Mouse (Mus musculus) left cerebral cortex, postnatal 25 days (tissue): Measurements from ENCODE around the gene Gpr146. TPM values are rescaled to one million over a fixed set of nuclear protein-coding genes. Genes with fewer than 3 reads are reported as not detected.

ENCODE experiments used
- DNase-seq, 2 experiments: peaks; one replicate each; pipeline ENCODE4 v3.0.0; 2022; ENCODE audit warnings: low spot score in 2 of 2, mixed read lengths in 1 of 2
- intact Hi-C: fragments of 180-260 bp; cut with DNase I; formaldehyde crosslinking; loops from one replicate; pipeline ENCODE4 v1.15.1; 2025
- total RNA-seq, 2 experiments: library from RNA; stranded (reverse); gene quantifications; 2 replicates each; pipeline ENCODE4 v1.2.3; 2021

The Gpr146 gene
- total RNA-seq, 2 experiments from 2014 or later = 12.0 to 13.5 TPM

DNA sequence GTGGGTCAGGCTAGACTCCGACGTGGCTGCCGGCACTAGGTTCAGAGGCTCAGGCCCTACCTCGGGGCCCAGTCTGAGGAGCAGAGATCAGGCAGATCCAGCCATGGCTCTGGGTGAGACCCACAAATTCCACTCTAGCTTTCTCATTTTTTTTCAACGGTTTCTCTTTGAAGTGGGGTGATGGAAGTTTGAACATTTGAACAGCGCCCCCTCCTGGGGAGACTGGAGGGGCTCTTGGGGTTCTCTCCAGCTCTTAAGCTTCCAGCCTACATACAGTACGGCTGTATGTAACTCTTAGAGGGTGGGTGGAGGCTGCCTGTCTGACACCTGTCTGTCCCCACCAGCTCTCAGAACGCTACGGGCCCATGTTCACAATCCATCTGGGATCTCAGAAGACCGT is 24.0 kb upstream of the Gpr146 start:
- no peak for DNase-seq
- intact Hi-C loops = loop anchor here (10.0 kb wide), 1 partner anchor 311 kb away; no protein-coding TSS in a partner anchor

DNA sequence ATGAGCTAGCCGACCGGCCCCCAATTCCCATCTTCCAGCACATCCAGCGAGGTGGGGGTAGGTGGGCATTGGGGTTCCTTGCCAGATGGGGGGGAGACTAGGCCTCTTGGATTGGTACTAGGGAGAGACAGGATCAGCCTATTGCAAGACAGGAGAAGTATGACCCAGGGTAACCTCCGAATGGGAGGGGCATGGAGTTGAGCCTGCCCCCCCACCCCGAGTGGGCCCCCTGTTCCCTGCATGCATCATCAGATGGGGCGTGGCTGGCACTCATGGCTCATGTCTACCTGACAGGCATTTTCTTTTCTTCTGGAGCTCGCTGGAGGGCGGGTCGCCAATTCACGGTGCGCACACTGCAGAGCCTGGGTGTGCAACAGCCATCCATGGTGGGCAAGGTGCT is 23.6 kb upstream of the Gpr146 start:
- no peak for DNase-seq
- intact Hi-C loops = loop anchor here (2.0 to 10.0 kb wide), 2 partner anchors 23 to 311 kb away; no protein-coding TSS in a partner anchor

DNA sequence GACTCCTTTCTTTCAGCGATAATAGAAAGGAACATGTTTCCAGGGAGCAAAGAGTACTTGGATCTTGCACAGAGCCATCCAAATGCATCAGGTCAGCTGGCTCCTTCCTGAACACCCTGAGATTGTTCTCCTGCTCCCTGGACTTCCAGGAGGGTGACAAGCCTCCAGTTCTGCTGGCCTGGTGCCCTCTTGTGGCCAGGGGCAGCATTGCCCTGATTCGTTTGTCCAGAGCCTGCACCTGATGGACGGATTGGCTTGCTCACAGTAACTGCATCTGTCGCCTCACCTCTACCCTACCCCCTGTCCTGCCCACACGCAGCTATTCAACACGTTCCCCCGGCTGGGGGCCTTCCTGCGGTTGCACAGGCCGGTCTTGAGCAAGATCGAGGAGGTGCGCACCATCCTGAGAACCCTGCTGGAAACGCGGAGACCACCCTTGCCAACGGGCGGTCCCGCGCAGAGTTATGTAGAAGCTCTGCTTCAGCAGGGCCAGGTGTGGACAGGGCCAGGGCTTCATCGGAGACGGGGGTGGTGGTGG is 22.2 kb upstream of the Gpr146 start:
- peak; percentile 79 to 87 for DNase-seq
- intact Hi-C loops = loop anchor here (2.0 to 10.0 kb wide), 2 partner anchors 25 to 309 kb away; no protein-coding TSS in a partner anchor

DNA sequence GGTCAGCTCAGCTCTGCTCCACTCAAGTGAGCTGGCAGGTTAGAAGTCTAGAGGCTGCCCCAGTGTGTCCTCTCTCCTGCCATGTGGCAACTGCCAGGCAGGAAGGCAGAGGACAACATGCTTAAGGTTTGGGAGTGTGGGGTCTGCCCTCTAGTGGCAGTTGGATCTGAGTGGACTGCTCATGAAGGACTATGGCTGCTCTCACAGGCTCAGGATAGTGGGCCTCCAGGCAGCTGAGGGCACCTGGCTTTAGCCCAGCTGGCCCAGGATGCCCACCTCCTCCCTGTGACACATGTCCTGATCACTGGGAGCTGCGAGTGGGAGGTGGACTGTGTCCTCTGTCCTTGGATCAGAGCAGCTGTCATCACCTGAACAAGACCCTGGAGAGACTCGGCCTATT is 18.8 kb upstream of the Gpr146 start:
- DNase-seq = peak in 1 of 2 experiments; percentile 49
- intact Hi-C loops = loop anchor here (10.0 kb wide), 1 partner anchor 306 kb away; no protein-coding TSS in a partner anchor

GRCm38 (mm10) chr5:139359244-139359643 is 18.3 kb upstream of the Gpr146 start:
- intact Hi-C loops = loop anchor here (10.0 kb wide), 1 partner anchor 306 kb away; no protein-coding TSS in a partner anchor
- DNase-seq = no peak

- DNase-seq = no peak
- intact Hi-C loops = loop anchor here (1.0 to 2.0 kb wide), 2 partner anchors 34 to 105 kb away; no protein-coding TSS in a partner anchor
Measured at GRCm38 (mm10) chr5:139363858-139364257, 13.6 kb upstream of the Gpr146 start.

- intact Hi-C loops = loop anchor here (1.0 to 2.0 kb wide), 2 partner anchors 34 to 104 kb away; no protein-coding TSS in a partner anchor
- DNase-seq = peak; percentile 87 to 92
Measured at GRCm38 (mm10) chr5:139364260-139364910, 13.1 kb upstream of the Gpr146 start.

GRCm38 (mm10) chr5:139364911-139365571 is 12.5 kb upstream of the Gpr146 start:
- intact Hi-C loops = loop anchor here (1.0 to 2.0 kb wide), 2 partner anchors 33 to 104 kb away; no protein-coding TSS in a partner anchor
- DNase-seq = no peak

GRCm38 (mm10) chr5:139365827-139366226 is 11.7 kb upstream of the Gpr146 start:
- intact Hi-C loops = loop anchor here (2.0 kb wide), 1 partner anchor 103 kb away; no protein-coding TSS in a partner anchor
- DNase-seq = peak in 1 of 2 experiments; percentile 57

DNA sequence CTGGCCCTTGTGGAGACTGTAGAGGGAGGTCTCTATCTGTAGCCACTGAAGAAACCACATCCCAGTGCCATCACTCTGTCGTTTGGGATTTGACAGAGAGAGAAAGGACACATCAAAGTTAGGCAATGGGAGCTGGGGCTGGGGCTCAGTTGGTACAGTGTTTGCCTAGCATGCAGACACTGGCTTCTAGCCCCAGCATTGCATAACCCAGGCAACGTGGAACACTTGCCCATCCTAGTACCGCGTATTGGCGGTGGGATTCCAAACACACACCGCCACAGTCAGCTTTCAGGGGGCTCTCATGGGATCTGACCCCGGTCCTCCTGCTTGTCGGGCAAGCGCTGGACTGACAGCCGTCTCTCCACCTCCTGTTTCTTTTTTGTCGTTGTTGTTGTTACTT is 11.0 kb upstream of the Gpr146 start:
- intact Hi-C loops = no loop called here
- DNase-seq = no peak

DNA sequence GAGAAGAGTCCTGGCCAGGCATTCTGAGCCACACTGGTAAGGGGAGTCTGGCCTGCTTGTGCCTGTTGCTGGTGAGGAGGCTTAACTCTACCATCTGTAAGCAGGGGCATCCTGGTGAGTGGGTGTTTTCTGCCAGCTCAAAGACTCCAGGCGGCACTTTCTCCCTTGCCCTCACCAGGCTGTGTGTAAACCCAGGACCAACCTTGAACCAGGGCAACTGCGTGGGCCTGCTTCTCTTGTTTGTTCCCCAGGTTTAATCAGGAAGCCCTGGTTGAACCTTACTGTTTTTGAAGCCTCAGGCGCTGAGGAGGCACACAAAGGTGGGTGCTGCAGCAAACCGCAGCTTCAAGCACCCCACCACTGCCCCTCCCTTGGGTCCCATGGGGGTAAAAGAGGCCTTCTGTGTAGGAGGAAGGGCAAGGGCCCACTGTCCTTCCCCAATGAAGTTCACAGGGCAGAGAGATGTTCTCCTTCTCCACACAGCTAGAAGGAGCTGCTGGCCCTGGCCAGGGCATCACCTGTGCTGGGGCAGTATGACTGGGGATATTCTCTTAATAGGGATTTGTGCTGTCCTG is 9.5 kb upstream of the Gpr146 start:
- no peak for DNase-seq
- intact Hi-C loops = no loop called here

DNA sequence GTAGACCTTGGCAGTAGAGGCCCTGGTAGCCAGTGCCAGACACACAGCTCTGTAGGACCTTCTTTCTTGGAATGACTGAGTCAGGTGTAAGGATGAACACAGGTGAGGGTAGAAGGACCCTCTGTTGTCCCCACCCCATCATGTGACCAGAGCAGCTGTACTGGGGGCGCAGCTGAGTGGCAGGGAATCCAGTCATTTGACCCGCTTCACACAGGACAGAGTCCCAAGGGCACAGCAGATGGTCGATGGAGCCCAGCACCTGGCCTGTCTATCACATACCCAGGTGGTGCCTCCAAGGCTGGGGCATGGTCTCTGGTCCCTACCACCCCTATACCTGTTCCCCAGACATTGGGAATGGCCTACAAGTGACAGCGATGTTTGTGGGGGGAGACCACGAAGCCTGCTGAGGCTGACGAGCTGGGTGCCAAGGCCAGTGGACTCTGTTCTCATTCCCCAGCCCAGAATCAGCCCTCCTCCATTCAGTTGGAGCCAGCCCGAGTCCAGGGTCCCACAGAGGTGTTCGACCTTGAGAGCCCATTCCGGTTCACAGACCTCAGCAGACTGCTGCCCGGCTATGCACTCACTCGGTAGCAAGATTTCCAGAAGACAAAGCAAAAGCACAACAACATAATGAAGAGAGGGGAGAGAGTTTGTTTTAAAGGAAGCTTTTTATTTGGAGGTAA is 8.7 kb upstream of the Gpr146 start:
- DNase-seq = no peak
- intact Hi-C loops = no loop called here

DNA sequence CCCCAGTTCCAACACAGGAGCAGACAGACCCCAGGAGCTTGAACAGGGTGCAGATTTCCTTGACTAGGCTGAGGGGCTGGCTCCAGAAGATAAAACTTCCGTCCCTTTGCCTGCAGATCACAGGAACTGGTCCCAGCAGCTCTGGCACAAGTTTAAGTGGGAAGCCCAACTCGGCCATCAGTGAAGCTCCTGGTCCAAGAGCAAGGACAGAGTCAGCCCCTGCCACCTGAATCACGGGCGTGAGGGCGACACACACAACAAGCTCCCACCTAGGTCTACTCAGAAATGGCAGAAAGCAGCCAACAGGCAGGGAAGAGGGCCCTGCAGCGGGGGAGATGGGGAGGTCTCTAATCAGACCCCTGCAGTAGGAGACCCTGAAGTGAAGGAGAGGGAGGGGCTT is 7.2 kb upstream of the Gpr146 start:
- intact Hi-C loops = no loop called here
- DNase-seq = no peak

DNA sequence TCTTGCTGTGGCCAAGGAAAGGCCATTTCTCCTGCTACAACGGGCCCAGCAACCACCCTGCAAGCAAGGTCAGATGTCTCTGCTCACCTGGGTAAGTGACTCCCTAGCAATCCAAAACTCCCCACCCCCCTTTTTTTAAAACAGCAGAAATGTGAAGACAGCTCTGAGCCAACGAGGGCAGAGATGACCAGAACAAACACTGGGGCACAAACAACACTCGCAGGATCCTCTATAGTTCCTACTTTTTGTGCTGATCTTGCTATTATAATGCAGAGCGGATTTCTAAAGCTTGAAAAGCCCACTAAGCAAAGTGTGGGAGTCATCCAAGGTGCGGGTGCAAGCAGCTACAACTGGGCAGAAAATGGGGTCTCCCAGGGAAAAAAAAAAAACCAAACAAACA is 6.4 kb upstream of the Gpr146 start:
- no peak for DNase-seq
- intact Hi-C loops = no loop called here

GRCm38 (mm10) chr5:139371631-139372401 is 5.7 kb upstream of the Gpr146 start:
- intact Hi-C loops = no loop called here
- DNase-seq = peak; percentile 87 to 90

DNA sequence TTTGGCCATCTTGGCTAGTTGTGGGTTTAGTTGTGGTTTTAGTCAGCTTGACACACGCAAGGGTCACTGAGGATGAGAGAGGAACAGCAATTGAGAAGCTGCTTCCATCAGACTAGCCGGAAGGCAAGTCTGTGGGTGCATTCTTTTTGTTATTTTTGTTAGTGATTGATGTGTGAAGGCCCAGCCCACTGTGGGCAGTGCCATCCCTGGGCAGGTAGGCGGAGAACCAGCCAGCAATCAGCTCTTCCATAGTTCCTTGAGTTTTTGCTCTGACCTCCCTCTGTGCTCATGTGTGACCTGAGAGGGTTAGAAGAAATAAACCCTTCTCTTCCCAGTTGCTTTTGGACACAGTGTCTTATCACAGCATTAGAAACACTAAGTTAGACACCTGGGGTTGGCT is 4.4 kb upstream of the Gpr146 start:
- intact Hi-C loops = no loop called here
- no peak for DNase-seq

GRCm38 (mm10) chr5:139373889-139374444 is 3.5 kb upstream of the Gpr146 start:
- DNase-seq = no peak

DNA sequence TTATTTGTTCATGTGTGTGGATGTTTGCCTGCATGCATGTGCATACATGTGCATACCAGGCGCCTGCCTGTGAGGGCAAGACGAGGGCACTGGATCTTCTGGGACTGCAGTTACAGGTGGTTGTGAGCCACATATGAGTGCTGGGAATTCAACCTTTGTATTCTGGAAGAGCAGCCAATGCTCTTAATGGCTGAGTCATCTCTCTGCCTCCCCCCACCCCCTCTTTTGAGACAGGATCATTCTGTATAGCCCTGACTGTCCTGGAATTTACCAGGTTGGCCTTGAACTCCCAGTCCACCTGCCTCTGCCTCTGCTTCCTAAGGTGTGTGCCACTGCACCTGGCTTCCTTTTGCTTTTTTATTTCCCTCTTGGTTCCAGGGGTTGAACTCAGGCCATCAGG is 2.7 kb upstream of the Gpr146 start:
- DNase-seq = no peak
- intact Hi-C loops = no loop called here

More at GRCm38 (mm10) chr5:139373889-139374444, 3.5 kb upstream of the Gpr146 start:
- intact Hi-C loops = no loop called here

DNA sequence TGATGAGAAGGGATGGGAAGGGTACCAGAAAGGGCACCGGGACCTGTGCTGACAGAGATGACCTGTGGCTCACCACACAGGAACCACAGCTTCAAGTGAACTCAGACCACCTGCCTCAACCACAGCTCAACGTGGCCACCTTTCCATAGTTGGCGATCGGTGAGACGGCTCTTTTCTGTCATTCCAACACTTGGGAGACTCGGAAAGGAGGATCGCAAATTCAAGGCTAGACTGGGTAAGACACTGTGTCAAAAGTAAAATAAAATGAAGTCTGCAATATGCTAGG is 717 bp downstream of the Gpr146 start:
- DNase-seq = no peak
- intact Hi-C loops = no loop called here
